Mouse (Mus musculus) B cell, adult 2 months (primary cell): ENCODE data around the gene Tomm20.
"Not testable (repeated sequence)": the region's sequence is repeated elsewhere in the genome, so short reads cannot be mapped to it uniquely, and the experiment has no call there.

Experiments
- DNase-seq, 2 experiments: peaks; one replicate each; pipeline ENCODE4 v3.0.0; 2022

Tomm20 gene

DNA sequence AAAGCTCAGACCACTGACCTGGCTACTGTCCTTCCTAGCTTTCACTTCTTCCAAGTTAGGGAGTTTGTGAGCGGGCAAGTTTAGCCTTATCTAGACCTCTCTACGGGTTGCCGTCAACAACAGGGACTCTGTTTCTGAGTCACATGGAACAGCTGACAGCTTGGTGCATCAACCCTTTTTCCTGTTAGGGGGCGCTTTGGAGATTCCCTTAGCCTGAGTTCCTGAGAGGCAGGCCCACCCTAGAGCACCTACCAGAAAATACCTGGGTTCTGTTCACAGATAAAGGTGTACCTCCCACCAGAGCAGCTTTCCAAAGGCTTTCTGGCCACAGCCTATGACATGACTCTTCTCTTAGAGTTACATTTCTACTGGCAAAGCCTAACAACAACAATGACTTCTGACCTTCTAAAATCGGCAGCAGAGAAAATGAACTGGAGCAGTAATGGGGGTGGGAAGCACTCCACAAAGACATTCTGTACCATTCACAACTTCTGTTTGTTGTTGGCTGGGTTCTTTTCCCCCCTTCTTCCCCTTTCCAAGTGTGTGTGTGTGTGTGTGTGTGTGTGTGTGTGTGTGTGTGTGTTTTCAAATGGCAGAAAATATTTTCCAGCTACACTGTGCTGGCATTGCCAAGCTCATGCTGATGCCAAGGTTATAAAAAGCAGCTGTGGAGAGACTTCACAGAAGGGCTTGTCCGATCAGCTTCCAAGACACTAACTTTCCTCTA, 28.3 kb downstream of the Tomm20 start:
- no peak for DNase-seq

DNA sequence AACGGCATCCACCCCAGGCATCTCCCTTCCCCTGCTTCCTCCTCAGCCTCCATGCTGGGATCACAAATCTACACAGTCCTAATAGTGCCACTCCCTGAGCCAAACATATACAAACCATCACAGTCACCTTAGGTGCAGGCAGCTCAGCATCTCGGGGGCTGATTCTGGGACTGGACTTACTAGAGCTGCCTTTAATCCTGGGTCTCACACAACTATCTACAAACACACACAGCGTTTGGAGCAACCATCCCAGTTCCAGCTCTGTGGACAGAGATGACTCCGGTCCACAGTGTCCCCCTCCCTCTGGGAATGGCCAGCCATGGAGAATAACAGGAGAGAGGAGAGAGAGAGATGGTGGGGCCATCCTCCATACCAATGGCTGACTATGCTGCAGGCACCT, 29.0 kb downstream of the Tomm20 start:
- no peak for DNase-seq

DNA sequence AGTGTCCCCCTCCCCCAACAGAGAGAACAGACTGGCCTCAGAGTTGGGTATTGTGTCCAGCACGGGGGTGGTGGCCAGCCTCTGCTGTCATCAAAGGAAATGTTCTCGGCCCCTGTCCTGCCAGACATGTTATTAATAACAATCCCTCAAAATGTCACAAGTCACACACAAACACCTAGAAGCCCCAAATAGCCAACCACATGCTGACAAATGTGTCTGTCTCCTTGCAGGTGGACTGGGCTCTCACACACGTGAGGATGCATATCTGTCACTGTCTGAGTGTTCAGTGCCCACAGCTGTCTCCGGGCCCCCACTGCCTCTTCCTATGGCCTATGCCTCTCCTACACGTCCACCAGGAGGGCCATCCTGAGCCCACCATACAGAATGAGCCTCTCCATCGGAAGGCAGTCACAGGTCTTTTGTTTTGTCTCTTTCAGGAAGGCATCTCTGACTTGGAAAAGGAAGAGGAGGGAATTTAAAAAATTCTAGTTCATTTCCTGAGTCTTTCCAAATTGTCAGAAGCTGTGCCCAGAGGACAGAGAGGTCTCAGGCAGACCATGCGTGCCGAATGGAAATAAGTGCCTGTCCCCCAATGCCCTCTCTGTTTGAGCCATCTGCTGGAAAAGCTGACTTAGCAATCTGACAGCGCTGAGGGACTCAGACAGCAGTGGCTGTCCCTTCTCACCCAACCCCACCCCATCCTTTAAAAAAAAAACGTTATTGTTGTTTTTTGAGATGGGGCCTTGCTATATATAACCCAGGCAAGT, 30.9 kb downstream of the Tomm20 start:
- no peak for DNase-seq

DNA sequence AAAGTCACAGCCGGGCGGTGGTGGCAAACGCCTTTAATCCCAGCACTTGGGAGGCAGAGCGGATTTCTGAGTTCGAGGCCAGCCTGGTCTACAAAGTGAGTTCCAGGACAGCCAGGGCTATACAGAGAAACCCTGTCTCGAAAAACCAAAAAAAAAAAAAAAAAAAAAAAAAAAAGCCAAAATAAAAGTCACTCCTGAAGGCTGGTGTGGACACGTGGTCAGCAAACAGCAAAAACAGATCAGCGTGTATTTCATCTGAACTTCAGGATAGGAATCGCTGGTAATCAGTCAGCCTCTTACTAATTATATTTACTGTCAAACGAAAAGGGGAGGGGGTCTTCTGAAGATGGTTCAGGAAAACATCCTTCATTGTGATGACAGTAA, 31.5 kb downstream of the Tomm20 start:
- not testable (repeated sequence) for DNase-seq

DNA sequence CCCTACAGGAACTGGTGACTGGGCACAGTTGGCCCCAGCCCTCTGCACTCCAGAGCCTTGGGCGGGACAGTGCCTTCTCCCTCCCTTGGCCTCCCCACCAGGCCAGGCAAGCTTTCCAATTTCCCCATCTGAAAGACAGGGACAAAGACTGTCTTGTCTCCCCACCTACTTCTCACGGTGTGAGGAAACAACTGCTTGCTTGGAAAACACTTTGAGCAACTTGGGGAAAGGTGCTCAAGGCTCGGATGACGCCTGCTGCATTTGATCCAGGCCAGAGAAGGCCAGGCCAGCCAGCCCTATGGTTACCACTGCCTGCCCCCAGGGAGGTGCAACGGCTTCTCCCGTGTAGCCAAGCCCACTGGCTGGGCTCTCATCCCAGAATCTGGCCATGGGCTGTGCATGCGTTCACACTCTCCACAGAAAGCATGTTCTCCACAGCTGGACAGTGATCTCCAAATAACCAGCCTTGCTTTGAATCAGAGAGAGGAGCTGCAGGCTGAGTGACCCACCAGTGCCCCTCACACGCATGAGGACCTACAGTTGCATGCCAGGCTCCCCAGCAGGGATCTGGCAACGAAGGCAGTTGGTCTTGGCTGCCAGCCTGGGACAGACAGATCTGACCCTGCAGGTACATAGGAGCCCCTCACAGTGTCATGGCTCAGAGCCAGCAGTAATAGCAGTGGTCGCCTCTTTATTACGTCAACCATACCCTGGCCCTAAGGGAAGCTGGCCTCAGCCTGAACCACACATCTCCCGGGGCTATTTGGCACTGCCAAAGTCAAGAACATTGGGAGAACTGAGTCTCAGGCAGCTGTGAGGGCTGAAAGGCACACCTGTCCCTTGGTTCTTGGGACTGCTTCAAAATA, 32.2 kb downstream of the Tomm20 start:
- no peak for DNase-seq

DNA sequence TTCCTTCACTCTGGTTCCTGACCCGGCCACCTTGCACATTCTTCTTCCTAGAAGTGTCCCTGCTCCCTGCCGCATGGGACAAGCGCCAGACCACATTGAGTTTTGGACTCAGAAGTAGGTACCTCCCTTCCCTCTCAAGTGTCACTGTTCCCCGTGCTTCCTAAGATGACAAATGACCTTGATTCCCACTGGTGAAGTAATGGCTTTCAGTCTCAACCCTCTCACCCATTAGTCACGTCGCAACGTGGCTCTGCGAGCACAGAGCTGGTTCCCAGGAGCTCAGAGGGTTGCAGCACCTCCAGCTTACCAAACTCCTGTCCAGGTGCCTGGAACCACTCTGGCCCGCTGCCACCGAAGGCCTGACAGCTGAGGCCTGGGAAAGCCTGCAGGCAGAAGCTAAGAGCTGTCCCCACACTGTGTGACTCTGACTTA, 36.3 kb downstream of the Tomm20 start:
- no peak for DNase-seq

DNA sequence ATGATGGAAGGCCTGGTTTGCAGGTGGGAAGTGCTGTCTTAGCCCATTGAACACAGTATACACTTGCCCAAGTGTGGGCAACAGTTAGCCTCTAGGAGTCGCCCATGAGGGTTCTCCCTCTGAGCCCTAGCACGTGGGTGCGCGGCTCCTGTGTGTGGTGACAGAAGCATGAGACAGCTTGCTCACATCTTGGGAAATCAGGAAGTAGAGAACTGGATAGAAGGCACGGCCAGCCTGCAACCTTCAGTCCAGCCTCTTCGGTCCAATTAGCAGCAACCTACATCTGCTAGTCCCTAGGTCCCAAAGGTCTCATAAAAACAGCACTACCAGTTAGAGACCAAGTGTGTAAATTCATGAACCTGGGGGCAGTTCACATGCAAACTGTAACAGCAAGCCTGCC, 36.8 kb downstream of the Tomm20 start:
- no peak for DNase-seq

DNA sequence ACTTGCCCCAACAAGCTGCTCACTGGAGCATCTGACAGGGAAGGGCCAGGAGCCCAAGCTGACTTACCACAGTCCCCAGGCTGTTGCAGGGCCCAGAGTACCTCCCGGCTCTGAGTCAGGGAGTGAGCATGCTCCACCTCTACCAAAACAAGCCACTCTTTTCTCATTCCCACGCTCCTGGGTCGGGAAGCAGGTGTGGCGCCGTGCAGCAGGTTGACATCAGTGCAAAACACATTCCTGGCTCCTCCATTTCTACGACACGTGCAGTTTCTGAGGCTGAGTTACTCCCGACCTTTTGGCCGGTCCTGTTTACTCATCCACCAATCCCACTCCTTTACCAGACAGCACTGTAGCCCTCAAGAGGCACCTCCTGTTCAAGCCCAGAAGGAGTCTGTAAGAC, 37.7 kb downstream of the Tomm20 start:
- DNase-seq, result no peak

DNA sequence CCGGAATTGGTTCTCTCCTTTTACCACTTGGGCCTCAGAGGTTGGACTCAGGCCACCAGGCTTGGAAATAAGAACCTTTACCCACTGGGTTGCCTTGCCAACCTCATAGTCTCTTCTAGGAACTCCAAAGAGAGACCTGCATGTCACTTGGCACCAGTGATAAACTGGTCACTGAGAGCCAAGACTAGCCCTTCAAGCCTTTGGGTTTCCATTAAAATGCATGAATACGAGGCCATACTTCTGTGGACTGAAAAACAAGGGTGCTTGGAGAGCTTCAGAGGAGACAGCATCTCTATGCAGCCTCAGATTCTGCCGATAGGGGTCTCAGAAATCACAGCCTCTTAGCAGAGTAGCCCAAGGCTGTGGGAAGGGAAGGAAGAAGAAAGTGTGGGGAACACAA, 38.3 kb downstream of the Tomm20 start:
- no peak for DNase-seq

DNA sequence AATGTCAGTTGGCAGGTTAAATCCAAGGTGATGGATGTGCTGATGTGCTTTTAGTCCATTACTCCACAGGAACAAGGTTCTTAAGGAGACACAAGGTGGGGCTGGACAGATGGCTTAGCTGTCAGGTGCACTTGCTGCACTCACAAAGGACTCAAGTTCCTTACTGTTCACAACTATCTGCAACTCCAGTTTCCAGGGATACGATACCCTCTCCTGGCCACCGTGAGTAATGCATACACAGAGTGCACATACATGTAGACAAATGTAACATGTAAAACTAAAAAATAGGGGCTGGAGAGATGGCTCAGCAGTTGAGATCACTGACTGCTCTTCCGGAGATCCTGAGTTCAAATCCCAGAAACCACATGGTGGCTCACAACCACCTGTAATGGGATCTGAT, 40.3 kb downstream of the Tomm20 start:
- DNase-seq, result peak; percentile 46 to 65

DNA sequence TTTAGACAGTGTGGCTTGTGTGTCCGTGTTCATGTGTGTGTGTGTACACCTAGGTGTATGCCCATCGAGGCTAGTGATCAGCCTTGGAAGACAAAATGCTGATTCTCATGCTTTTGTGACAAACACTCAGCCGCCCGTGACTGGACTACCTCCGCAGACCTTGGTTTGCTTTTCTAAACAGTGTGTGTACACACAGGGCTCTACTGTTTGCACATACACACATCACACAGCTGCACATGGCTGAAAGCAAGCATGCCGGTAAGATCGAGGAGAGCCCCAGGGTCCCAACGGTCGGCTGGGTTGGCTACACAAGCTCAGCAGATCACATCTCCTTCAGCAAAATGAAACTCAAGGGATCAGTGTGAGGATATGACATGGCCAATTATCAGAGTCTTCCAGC, 41.7 kb downstream of the Tomm20 start:
- no peak for DNase-seq

DNA sequence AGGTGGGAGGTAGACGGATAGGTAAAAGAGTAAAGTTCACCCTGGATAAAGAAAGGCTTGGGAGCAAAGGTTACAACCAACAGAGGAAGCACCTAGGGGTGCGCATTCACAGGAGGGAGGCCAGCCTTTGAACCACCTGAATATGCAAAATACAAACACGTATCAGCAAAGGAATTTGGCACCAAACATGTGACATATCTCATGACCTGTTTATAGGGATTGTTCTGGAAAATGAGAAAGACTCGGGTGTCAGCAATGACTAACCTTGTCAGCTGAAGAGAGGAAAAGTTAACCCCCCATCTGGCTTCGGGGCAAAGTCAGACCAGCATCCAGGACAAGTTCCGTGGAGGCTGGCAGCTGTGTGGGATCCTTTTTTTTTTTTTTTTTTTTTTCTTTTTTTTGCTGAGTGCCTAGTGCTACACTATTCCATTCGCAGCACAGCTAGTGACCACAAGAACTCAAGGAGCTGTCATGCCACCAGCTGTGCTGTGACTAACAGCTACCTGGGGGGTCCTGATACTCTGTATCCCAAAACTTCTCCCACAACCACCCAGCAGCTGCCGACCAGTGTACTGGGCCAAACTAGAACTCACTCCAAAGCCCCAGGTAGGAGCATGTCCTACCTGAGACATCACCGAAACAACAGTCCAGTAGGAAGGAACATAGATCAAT, 42.3 kb downstream of the Tomm20 start:
- DNase-seq, result no peak

DNA sequence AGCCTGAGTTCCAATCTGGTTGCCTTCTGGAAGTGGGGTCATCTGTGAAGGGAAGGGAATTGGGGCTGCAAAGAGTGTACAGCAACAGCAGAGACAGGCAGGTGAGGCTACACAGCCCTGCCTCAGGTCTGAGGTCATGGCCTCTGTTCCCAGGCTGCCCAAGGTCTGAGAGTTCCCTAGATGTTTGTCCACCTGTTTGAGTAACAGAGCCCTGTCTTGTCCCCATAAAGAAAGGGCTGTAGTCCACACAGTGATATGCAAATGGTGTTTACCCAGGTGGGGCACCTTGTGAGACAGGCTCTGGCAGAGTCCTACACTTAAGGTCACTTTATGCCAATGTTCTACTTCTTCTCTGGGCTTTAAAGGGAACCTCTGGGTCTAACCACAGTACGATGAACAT, 44.0 kb downstream of the Tomm20 start:
- DNase-seq, result no peak

DNA sequence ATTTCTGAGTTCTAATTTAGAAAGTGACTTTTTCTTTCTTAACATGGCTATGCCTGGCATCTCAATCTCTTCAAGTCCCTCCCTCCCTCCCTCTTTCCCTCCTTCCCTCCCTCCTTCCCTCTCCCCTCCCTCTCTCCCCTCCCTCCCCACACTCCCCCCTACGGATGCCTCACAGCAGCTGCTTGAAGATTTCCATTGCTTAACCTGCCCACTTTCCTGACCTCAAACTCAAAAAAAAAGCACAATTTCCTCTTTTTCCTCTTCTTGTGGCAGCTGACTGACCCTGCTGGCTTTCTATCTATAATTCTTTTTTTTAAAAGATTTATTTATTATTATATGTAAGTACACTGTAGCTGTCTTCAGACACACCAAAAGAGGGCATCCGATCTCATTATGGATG, 44.6 kb downstream of the Tomm20 start:
- DNase-seq, result no peak

DNA sequence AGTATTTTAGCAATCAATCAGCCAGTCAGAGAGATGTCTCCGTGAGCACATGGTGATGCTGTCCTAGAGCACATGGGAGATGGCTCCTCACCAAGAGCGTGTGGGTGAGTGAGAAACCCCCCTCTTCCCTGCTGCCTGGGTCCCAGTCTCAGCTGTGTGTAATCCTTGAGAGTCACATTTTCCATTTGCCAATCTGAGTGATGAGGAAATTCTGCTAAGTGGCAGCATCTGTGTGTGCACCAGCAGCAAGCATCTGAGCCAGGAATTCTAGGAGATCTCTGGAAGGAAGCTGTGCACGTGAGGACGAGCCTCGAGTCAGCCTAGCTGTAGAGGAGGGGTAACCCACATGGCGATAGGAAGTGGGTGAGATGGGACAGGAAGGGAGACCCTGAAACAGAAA, 50.5 kb downstream of the Tomm20 start:
- no peak for DNase-seq

DNA sequence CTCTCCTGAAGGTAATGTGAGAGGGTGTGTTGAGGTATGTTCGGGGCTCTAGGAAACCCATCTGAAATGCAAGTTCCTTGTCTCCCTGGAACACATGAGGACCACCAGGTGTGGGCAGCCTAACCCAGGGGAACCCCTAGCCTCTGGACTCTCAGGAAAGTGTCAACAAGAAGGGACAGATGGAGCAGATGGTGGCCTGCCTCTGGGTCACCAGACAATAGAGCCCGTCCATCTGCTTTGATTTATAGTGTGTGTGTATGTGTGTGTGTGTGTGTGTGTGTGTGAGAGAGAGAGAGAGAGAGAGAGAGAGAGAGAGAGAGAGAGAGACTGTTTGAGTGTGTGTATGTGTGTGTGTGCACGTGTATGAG, 58.0 kb downstream of the Tomm20 start:
- no peak for DNase-seq

DNA sequence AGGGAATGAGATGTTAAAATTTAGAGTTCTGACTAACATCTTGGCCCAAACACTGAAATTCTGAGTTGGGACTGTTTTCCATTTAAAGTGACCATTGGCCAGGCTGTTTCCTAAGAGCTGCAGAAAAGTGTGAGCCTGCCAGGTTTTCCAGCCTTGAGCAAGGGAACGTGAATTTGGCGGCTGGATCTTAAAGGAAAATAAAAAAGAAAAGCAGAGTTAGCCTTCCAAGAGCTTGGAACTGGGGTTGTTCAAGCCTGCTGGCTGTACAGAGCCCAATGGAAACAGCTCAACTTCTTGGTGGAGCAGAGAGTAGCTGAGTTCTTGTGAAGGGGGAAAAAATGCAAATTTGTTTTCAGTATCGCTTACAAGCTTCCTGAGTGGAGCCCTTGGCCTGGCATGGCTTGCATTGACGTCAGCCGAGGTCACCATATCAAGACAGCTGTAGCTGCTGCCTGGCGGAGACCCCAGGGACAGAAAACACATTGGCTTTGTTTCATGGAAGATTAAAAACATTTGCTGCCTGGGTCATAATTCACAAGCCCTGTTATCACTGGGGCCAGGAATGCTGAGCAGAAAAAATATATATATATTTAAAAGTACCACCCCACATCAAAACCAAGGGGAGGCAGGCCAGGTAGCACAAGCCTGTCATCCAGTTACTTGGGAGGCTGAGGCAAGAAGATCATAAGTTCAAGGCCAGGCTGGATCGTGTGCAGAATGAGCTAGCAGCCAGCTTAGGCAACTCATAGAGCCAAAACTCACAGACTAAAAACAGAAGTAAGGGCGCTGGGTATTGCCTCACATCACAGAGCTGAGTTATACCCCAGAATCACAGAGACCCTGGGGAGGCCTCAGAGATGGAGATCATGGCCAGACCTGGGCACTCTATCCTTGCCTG, 58.7 kb downstream of the Tomm20 start:
- DNase-seq, result no peak

DNA sequence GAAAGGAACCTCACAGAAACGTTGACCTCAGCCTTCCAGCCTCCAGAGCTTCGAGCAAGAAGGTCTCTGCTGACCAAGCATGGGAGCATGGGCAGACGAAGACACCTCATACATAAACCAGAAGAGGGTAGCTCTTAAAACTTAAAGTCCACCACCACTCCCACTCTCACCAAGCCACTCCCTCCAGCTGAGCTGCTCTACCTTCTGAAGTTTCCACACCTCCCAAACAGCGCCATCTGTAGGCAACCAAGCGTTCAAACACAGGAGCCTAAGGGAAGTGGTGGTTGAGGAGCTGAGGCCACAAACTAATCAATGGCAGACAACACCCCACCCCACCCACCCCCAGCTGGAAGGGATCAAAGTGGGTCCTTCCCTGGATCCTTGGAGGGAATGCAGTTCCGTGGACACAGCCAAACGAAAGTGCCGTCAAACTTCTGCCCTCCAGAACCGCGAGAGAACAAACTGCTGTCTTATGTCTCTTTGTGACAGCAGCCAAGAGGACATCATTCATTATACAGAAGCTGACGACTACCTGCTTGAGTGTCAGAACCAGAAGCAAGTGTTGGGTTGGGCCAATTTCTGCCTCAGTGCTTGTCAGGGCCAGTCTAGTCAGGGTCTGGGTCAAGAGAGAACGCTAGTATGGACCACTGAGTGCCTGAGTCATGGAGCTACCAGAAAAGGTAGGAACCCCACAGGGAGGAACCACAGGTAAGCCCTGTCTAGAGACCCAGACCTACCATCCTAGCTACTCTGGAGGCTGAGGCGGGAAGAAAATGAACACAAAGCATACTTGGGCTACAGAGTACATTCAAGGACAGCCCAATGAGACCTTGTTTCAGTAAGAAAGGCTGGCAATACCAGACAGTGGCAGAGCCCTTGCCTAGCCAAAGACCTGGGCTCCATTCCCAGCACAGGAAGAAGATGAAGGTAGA, 59.8 kb downstream of the Tomm20 start:
- DNase-seq, result peak; percentile 67 to 71

DNA sequence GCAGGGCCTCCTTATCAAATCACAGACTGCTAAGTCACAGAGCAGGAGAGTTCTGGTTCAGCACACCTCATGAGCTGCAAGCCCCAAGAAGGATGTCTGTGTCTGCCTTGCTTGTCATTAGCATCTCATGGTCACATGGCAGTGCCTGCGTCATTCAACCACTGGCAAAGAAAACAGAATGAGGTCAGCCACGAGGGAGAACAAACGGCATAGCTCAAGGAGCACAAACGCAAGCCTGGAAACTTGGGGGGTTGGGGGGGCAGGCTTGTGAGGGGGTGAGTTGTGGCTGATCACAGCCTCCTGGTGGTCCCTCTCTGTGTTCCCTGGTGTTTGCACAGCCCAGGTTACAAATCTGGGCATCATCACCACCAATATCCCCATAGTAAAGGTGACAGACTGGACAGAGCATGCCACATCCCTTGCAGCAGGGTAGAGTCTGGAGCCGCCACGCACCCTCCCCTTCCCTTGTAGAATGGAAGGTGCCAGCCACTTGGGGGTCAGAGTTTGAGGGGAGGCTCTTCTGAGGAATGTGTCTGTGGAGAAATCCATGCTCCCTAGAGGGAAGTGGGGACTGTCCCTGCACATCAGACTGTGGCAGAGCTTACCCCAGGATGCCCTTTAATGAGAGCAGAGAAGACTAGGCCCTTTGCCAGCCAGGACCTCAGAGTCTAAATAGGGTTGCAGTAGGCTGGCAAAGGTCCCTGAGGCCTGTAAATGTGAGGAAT, 61.3 kb downstream of the Tomm20 start:
- peak; percentile 33 to 40 for DNase-seq

DNA sequence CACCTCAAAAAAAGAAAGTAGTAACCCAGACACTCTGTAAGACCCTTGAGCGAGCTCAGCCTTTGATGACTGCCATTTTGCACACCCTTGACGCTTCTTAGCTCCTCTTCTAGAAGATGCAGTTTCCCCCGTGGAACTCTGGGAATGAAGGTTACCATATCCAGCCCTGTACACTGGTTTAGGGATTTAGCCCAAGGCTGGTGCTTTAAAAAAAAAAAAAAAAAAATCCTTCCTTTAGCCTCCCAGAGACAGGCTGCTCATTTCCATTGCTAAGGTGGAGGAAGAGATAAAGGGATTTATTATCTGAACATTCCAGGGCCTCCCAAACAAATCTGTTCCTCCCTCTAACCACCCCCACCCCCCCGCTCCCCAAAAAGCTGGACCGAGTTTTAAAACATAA, 61.9 kb downstream of the Tomm20 start:
- no peak for DNase-seq
